Mouse (Mus musculus): ENCODE data around the gene Unc119. TPM values are rescaled to one million over a fixed set of nuclear protein-coding genes. Genes with fewer than 3 reads are reported as not detected.
A peak's percentile ranks its signal among the peaks of the same experiment; 100 is the strongest.

Gene Unc119
- polyA plus RNA-seq, 1 experiment from 2014 or later: 81.8 TPM

DNA sequence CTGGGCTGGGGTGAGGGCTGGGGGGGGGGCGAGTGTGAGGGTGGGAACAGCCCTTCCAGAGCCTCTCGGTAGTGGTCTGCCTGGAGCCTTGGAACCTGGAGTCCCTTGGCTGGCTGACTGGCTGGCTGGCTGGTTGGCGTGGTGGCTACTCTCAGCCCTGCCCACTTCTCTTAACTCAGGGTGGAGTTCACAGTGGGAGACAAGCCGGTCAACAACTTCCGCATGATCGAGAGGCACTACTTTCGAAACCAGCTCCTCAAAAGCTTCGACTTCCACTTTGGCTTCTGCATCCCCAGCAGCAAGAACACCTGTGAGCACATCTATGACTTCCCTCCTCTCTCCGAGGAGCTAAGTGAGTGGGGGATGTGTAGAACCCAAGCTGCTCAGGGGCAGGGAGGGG lies 4.6 kb downstream of the Unc119 start:
- Histone ChIP-seq H3K4me3 (ENCODE audit: low read depth, low read length) (no peak overlapping the region), H3K4me1 (ENCODE audit: control insufficient read depth, insufficient read depth, low read length) (peaks cover 31% of the 10 kb centered on the region), H3K27ac (ENCODE audit: low read length) (no peak overlapping the region), H3K9me3 (replicated peaks; ENCODE audit: control insufficient read depth, low read length, poor library complexity, severe bottlenecking) (no peaks in the 10 kb centered on the region), H3K27me3 (ENCODE audit: control insufficient read depth, insufficient read depth, low read depth, low read length) (no peaks in the 10 kb centered on the region), H3K4me2 (ENCODE audit: low read length) (no peak overlapping the region), H3K9ac (ENCODE audit: low read depth, low read length) (no peak overlapping the region), H3K36me3 (ENCODE audit: control insufficient read depth, insufficient read depth, low read length) (peaks cover 8% of the 10 kb centered on the region)
- no peak for ATAC-seq
- WGBS: 83% methylated on average over 9 of the region's 9 CpGs

DNA sequence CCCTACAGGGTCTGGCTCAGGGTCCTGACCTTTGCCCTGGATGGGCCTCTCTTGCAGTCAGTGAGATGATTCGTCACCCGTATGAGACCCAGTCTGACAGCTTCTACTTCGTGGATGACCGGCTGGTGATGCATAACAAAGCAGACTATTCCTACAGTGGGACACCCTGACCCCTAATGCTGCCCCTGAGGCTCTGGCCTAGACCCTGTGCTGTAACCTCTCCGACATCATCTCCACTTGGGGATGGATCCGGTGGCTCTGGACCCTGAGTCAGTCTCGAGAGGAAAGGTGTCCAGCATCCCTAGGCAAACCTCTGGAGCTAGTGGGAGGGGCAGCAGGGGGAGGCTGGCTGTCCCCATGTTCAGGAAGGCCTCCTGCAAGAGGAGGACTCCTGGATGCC lies 5.2 kb downstream of the Unc119 start:
- Histone ChIP-seq H3K4me3 (ENCODE audit: low read depth, low read length) (no peak overlapping the region), H3K4me2 (ENCODE audit: low read length) (no peak overlapping the region), H3K27me3 (ENCODE audit: control insufficient read depth, insufficient read depth, low read depth, low read length) (no peaks in the 10 kb centered on the region), H3K4me1 (ENCODE audit: control insufficient read depth, insufficient read depth, low read length) (peaks cover 31% of the 10 kb centered on the region), H3K27ac (ENCODE audit: low read length) (no peak overlapping the region), H3K9me3 (replicated peaks; ENCODE audit: control insufficient read depth, low read length, poor library complexity, severe bottlenecking) (no peaks in the 10 kb centered on the region), H3K9ac (ENCODE audit: low read depth, low read length) (no peak overlapping the region), H3K36me3 (ENCODE audit: control insufficient read depth, insufficient read depth, low read length) (peaks cover 8% of the 10 kb centered on the region)
- no peak for ATAC-seq
- WGBS: 75% methylated on average over 7 of the region's 7 CpGs

DNA sequence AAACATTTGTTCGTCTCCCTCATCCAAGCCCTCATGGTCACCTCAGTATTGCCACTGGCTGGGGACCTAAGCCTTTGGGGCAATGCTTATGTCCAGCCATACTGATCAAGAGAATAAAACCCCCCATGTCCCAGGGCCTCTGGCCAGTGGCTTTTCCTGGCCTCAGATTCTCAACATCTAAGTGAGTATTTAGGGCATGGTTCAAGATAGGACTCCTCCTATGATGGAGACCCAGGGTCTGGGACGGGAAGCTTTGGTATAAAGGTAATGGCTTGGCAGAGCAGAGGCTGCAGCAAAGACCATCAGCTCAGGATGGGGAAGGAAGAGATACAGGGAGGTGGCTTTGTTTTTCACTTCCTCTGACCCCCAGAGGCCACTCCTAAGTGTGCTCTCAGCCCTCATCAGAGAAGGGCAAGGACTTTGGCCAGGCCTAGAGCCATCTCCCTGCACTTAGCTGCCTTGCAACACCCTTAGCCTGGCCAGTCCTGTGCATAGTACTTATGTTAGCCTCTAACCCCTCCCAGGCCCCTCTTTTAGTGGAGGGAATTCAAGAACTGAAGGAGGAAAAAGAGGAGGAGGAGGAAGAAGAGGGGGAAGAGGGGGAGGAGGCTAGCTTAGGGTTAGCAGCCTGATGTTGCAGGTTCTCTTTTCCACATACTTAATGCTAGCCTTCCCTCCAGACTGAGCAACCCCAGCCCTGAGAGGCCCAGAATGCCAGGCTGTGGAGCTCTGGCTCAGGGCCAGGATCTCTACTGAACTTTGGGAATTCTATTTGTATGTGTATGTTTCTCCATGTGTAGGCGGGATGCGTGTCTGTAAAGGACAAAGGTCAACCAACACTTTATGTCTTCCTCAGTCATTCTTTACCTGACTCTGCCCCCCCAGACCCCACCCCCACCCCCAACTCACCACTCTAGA lies 6.4 kb downstream of the Unc119 start:
- Histone ChIP-seq H3K27me3 (ENCODE audit: control insufficient read depth, insufficient read depth, low read depth, low read length) (no peaks in the 10 kb centered on the region), H3K4me2 (ENCODE audit: low read length) (no peak overlapping the region), H3K36me3 (ENCODE audit: control insufficient read depth, insufficient read depth, low read length) (peaks cover 8% of the 10 kb centered on the region), H3K9ac (ENCODE audit: low read depth, low read length) (no peak overlapping the region), H3K27ac (ENCODE audit: low read length) (no peak overlapping the region), H3K4me1 (ENCODE audit: control insufficient read depth, insufficient read depth, low read length) (peaks cover 24% of the 10 kb centered on the region), H3K9me3 (replicated peaks; ENCODE audit: control insufficient read depth, low read length, poor library complexity, severe bottlenecking) (no peaks in the 10 kb centered on the region), H3K4me3 (ENCODE audit: low read depth, low read length) (no peak overlapping the region)
- ATAC-seq: no peak
- whole genome bisulfite sequencing: 93% methylated on average over 4 of the region's 4 CpGs

DNA sequence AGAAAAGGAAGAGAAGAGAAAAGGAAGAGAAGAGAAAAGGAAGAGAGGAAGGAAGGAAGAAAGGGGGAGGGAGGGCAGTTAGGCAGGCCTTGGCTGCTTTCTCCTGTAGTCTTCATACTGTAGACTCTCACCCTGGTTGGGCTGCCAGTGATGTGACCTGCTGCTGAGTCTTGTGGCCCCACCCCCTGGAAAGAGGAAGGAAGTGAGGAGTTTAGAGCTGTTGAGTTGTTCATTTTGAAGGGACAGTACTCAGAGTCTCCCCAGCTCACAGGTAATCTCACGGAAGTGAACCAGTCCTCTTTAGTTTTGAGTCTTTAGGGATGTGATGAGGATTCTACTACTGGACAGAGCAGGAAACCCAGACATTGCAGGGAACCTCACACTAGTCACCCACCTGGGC lies 9.8 kb downstream of the Unc119 start:
- ATAC-seq: no peak
- Histone ChIP-seq H3K4me3 (ENCODE audit: low read depth, low read length) (no peak overlapping the region), H3K9ac (ENCODE audit: low read depth, low read length) (no peak overlapping the region), H3K27ac (ENCODE audit: low read length) (no peak overlapping the region), H3K27me3 (ENCODE audit: control insufficient read depth, insufficient read depth, low read depth, low read length) (no peaks in the 10 kb centered on the region), H3K9me3 (replicated peaks; ENCODE audit: control insufficient read depth, low read length, poor library complexity, severe bottlenecking) (no peaks in the 10 kb centered on the region), H3K4me1 (ENCODE audit: control insufficient read depth, insufficient read depth, low read length) (0 out of 2 replicates have a peak, but pooled peaks cover 2% of the 10 kb centered on the region), H3K36me3 (ENCODE audit: control insufficient read depth, insufficient read depth, low read length) (peaks cover 6% of the 10 kb centered on the region), H3K4me2 (ENCODE audit: low read length) (no peak overlapping the region)
- 100% methylated on average over 1 of the region's 1 CpGs for WGBS

DNA sequence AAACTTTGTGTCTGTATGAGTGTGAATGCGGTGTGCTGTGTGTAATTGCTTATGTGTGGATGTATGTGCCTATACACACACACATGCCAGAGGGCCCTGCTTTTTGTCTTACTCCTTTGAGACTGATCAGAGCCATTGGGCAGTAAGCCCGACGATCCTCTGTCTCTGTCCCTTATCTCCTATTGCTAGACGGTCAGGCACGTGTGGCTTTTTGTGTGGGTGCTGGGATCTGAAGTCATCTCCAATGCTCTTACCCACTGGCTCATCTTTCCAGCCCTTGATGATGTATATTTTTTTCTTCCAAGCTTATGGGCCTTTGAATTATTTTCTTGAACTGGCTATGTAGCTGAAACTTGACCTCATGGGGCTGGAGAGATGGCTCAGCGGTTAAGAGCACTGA lies 11.6 kb downstream of the Unc119 start:
- H3K4me3 ChIP-seq (ENCODE audit: low read depth, low read length): no peak overlapping the region
- H3K4me2 ChIP-seq (ENCODE audit: low read length): no peak overlapping the region
- no peaks in the 10 kb centered on the region for H3K9me3 ChIP-seq (replicated peaks; ENCODE audit: control insufficient read depth, low read length, poor library complexity, severe bottlenecking)
- no peak overlapping the region for H3K9ac ChIP-seq (ENCODE audit: low read depth, low read length)
- H3K27ac ChIP-seq (ENCODE audit: low read length): no peak overlapping the region
- no peak for ATAC-seq
- no peaks in the 10 kb centered on the region for H3K27me3 ChIP-seq (ENCODE audit: control insufficient read depth, insufficient read depth, low read depth, low read length)
- WGBS: 92% methylated on average over 6 of the region's 6 CpGs
- 0 out of 2 replicates have a peak, but pooled peaks cover 2% of the 10 kb centered on the region for H3K4me1 ChIP-seq (ENCODE audit: control insufficient read depth, insufficient read depth, low read length)
- no peaks in the 10 kb centered on the region for H3K36me3 ChIP-seq (ENCODE audit: control insufficient read depth, insufficient read depth, low read length)

DNA sequence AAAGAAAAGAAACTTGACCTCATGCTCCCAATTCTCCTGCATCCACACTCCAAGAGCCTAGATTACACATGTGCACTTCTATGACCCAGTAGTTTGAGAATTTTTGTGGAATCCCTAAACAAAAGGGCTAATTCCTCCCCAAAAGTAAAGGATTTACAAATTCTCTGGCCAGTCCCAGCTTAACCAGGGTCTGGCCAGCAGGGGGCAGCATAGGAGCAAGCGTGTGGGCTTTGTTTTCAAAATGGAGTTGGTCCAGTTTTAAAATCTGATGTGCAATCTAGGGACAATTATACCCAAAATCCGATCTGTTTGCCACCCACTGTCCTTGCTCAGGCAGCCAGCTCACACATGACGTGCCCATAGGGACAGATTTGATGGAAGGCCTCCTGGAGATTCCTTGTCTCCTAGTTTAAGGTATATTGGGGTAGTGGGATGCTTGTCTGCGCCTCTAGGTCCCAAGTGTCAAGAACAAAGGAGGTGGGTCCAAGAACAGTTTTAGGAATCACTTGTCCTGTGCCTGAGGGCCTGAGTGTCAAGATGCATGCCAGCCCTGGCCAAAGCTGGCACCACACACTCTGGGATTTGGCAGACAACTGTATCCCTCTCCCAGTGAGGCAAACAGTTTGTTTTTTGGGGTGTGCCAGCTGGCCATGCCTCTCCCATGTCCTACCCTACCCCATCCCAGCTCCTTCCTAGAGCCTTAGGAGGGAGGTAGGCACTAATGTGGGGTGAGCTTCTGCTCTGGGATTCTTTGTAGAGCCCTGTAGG lies 12.4 kb downstream of the Unc119 start:
- no peak overlapping the region for H3K9ac ChIP-seq (ENCODE audit: low read depth, low read length)
- 0 out of 2 replicates have a peak, but pooled peaks cover 2% of the 10 kb centered on the region for H3K4me1 ChIP-seq (ENCODE audit: control insufficient read depth, insufficient read depth, low read length)
- no peaks in the 10 kb centered on the region for H3K36me3 ChIP-seq (ENCODE audit: control insufficient read depth, insufficient read depth, low read length)
- H3K27me3 ChIP-seq (ENCODE audit: control insufficient read depth, insufficient read depth, low read depth, low read length): no peaks in the 10 kb centered on the region
- no peaks in the 10 kb centered on the region for H3K9me3 ChIP-seq (replicated peaks; ENCODE audit: control insufficient read depth, low read length, poor library complexity, severe bottlenecking)
- no peak for ATAC-seq
- no peak overlapping the region for H3K4me3 ChIP-seq (ENCODE audit: low read depth, low read length)
- H3K27ac ChIP-seq (ENCODE audit: low read length): no peak overlapping the region
- no peak overlapping the region for H3K4me2 ChIP-seq (ENCODE audit: low read length)
- WGBS: 34% methylated on average over 4 of the region's 4 CpGs

DNA sequence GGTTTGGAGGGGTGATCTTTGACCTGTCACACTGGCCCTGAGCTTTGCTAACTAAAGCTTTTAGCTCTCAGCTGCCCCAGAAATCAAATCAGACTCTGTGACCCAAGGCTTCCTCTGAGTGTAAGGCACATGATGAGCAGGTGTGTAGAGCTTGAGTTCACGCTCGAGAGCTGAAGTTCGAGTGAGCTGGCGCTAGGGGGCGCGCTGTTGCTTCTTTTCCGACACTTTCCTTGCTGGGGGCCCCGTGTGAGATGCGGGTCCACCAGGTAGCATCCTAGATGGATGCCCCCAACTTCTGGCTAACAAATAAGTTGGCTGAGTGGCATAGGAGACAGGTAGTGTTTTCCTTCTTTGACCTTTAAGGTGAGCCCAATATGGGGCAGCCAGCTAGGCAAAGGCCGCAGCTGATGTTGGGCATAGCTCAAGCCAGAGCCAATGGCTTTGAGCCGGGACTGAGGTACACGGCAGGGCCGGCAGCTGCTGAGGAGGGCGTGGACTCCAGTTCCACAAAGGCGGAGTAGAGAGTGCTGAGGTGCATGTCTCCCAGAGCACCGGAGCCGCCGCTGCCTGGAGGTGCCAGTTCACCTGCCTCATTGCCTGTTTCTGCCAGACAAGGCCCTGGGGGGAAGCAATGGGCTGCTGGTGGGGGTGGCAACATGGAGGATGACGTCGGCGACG lies 15.2 kb downstream of the Unc119 start:
- WGBS: 12% methylated on average over 22 of the region's 22 CpGs
- H3K4me1 ChIP-seq (ENCODE audit: control insufficient read depth, insufficient read depth, low read length): 0 out of 2 replicates have a peak, but pooled peaks cover 2% of the 10 kb centered on the region
- no peaks in the 10 kb centered on the region for H3K27me3 ChIP-seq (ENCODE audit: control insufficient read depth, insufficient read depth, low read depth, low read length)
- ATAC-seq: no peak
- H3K4me2 ChIP-seq (ENCODE audit: low read length): no peak overlapping the region
- no peak overlapping the region for H3K4me3 ChIP-seq (ENCODE audit: low read depth, low read length)
- H3K27ac ChIP-seq (ENCODE audit: low read length): no peak overlapping the region
- no peaks in the 10 kb centered on the region for H3K36me3 ChIP-seq (ENCODE audit: control insufficient read depth, insufficient read depth, low read length)
- H3K9ac ChIP-seq (ENCODE audit: low read depth, low read length): no peak overlapping the region
- no peaks in the 10 kb centered on the region for H3K9me3 ChIP-seq (replicated peaks; ENCODE audit: control insufficient read depth, low read length, poor library complexity, severe bottlenecking)

DNA sequence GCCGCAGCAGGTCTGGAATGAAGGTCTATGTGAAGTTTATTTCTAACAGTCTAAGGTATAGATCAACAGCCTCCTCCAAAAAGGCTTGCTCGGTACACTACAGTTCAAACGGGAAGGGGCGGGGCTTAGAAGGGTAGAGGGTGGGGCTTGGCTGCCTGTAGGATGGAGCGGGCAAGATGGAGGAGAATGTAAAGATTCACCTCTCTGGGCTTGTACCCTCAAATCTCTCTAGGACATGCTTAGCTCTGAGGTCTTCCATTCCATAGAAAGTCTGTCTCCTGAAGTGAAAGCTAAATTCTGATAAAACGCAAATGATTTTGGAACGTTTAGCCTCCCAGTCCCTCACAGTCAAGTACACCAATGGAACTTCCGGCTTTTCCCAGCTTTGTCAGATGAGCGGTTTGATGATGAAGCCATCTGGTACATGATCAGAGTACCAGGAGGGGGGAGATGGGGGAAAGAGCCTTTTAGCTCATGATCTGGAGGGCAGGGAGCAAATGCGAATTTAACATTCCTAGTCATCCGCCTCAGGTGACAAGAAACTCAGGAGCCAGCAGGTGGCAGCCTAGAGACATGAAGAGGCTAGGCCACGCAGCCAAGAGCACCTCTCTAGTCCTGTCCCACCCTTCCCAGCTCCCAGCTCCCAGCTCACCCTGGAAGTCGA lies 17.0 kb downstream of the Unc119 start:
- Histone ChIP-seq H3K27ac (ENCODE audit: low read length) (no peak overlapping the region), H3K9ac (ENCODE audit: low read depth, low read length) (0 out of 2 replicates have a peak overlapping the region, but pooled peaks have one; percentile 2), H3K36me3 (ENCODE audit: control insufficient read depth, insufficient read depth, low read length) (no peaks in the 10 kb centered on the region), H3K4me3 (ENCODE audit: low read depth, low read length) (peak overlapping the region; percentile 18; the same call in 1 of the 2 replicates), H3K9me3 (replicated peaks; ENCODE audit: control insufficient read depth, low read length, poor library complexity, severe bottlenecking) (no peaks in the 10 kb centered on the region), H3K27me3 (ENCODE audit: control insufficient read depth, insufficient read depth, low read depth, low read length) (no peaks in the 10 kb centered on the region), H3K4me2 (ENCODE audit: low read length) (peak overlapping the region; percentile 44), H3K4me1 (ENCODE audit: control insufficient read depth, insufficient read depth, low read length) (0 out of 2 replicates have a peak, but pooled peaks cover 2% of the 10 kb centered on the region)
- 13% methylated on average over 13 of the region's 13 CpGs for WGBS
- ATAC-seq: peak; percentile 42; the same call in 1 of the 2 replicates

Measured in midbrain, embryonic 16.5 days (tissue).